ENCODE assay signal across 8 mouse cellular contexts in genomic region chr7:79391883-79392649, GRCm38 (mm10). TPM values are rescaled to one million over a fixed set of nuclear protein-coding genes. Genes with fewer than 3 reads are reported as not detected.
DNase-seq lines count a peak whose midpoint lies in the region; ATAC-seq and TF ChIP-seq lines count a peak whose summit lies in the region.

Gene Fanci (plus strand): TSS chr7:79391929.

- no peaks in the 10 kb centered on the region for H3K36me3 ChIP-seq in embryonic facial prominence, embryonic 14.5 days (ENCODE audit: control insufficient read depth, insufficient read depth, low read length)
- H3K36me3 ChIP-seq in heart, adult 2 months (ENCODE audit: control insufficient read depth, insufficient read depth, low read length): no peaks in the 10 kb centered on the region
- no peaks in the 10 kb centered on the region for H3K36me3 ChIP-seq in limb, embryonic 13.5 days
- H3K36me3 ChIP-seq in midbrain, embryonic 16.5 days (ENCODE audit: control insufficient read depth, insufficient read depth, low read length): no peaks in the 10 kb centered on the region

- TF ChIP-seq POLR2A in heart, adult 2 months (IDR thresholded peaks at IDR 0.05; ENCODE audit: insufficient read depth, low read depth, low read length): peak; percentile 58

- H3K9me3 ChIP-seq in embryonic facial prominence, embryonic 14.5 days (ENCODE audit: control insufficient read depth, low read length): no peaks in the 10 kb centered on the region
- no peaks in the 10 kb centered on the region for H3K9me3 ChIP-seq in limb, embryonic 13.5 days
- H3K9me3 ChIP-seq in midbrain, embryonic 16.5 days (replicated peaks; ENCODE audit: control insufficient read depth, low read length, poor library complexity, severe bottlenecking): no peaks in the 10 kb centered on the region

- no peaks in the 10 kb centered on the region for H3K27me3 ChIP-seq in embryonic facial prominence, embryonic 14.5 days (replicated peaks; ENCODE audit: control insufficient read depth, insufficient read depth, low read length)
- no peaks in the 10 kb centered on the region for H3K27me3 ChIP-seq in heart, adult 2 months (ENCODE audit: control insufficient read depth, insufficient read depth, low read length)
- no peaks in the 10 kb centered on the region for H3K27me3 ChIP-seq in limb, embryonic 13.5 days
- no peaks in the 10 kb centered on the region for H3K27me3 ChIP-seq in midbrain, embryonic 16.5 days (ENCODE audit: control insufficient read depth, insufficient read depth, low read depth, low read length)

- intact Hi-C loops in heart, adult 2 months (cut with DNase I): loop anchor here (2.0 kb wide), 1 partner anchor 73 kb away; no protein-coding TSS in a partner anchor

- H3K79me2 ChIP-seq in heart, adult 2 months (replicated peaks; ENCODE audit: control insufficient read depth, insufficient read depth, low read length): no peaks in the 10 kb centered on the region

- ATAC-seq in embryonic facial prominence, embryonic 14.5 days (ENCODE audit: low read depth): peak; percentile 95
- ATAC-seq in limb, embryonic 13.5 days (ENCODE audit: low FRiP score, low read depth): peak; percentile 92
- ATAC-seq in midbrain, embryonic 16.5 days: peak; percentile 97

- H3K4me3 ChIP-seq in embryonic facial prominence, embryonic 14.5 days (ENCODE audit: low read depth, low read length): peak within 1 kb of the TSS; percentile 53
- H3K4me3 ChIP-seq in heart, adult 2 months: peak within 1 kb of the TSS; percentile 58
- H3K4me3 ChIP-seq in limb, embryonic 13.5 days: peak within 1 kb of the TSS; percentile 57
- peak within 1 kb of the TSS; percentile 53 for H3K4me3 ChIP-seq in midbrain, embryonic 16.5 days (ENCODE audit: low read depth, low read length)

- H3K4me2 ChIP-seq in embryonic facial prominence, embryonic 14.5 days (ENCODE audit: low read depth, low read length): peak within 1 kb of the TSS; percentile 90
- H3K4me2 ChIP-seq in limb, embryonic 13.5 days (replicated peaks): peak within 1 kb of the TSS; percentile 96
- H3K4me2 ChIP-seq in midbrain, embryonic 16.5 days (ENCODE audit: low read length): peak within 1 kb of the TSS; percentile 93

- TF ChIP-seq EP300 in heart, adult 2 months (IDR thresholded peaks at IDR 0.05; ENCODE audit: insufficient read depth, low read depth, low read length): 0 out of 2 replicates have a peak, but pooled peaks have one; percentile 34

- H3K27ac ChIP-seq in embryonic facial prominence, embryonic 14.5 days (replicated peaks; ENCODE audit: low read depth, low read length): peak within 1 kb of the TSS; percentile 87
- peak within 1 kb of the TSS; percentile 89 for H3K27ac ChIP-seq in heart, adult 2 months
- peak within 1 kb of the TSS; percentile 85 for H3K27ac ChIP-seq in limb, embryonic 13.5 days
- H3K27ac ChIP-seq in midbrain, embryonic 16.5 days (ENCODE audit: low read length): peak within 1 kb of the TSS; percentile 88

- H3K4me1 ChIP-seq in embryonic facial prominence, embryonic 14.5 days (ENCODE audit: control insufficient read depth, insufficient read depth, low read length): peaks cover 4% of the 10 kb centered on the region; the same call in 1 of the 2 replicates
- H3K4me1 ChIP-seq in heart, adult 2 months (ENCODE audit: control insufficient read depth, insufficient read depth, low read length): peaks cover 1% of the 10 kb centered on the region; the same call in 1 of the 2 replicates
- peaks cover 18% of the 10 kb centered on the region for H3K4me1 ChIP-seq in limb, embryonic 13.5 days
- H3K4me1 ChIP-seq in midbrain, embryonic 16.5 days (ENCODE audit: control insufficient read depth, insufficient read depth, low read length): peaks cover 8% of the 10 kb centered on the region

- H3K9ac ChIP-seq in embryonic facial prominence, embryonic 14.5 days (ENCODE audit: low read depth, low read length): peak within 1 kb of the TSS; percentile 69
- H3K9ac ChIP-seq in heart, adult 2 months (ENCODE audit: low read depth, low read length): peak within 1 kb of the TSS; percentile 83
- peak within 1 kb of the TSS; percentile 72 for H3K9ac ChIP-seq in limb, embryonic 13.5 days
- H3K9ac ChIP-seq in midbrain, embryonic 16.5 days (ENCODE audit: low read depth, low read length): peak within 1 kb of the TSS; percentile 68

- TF ChIP-seq CTCF in heart, adult 2 months (IDR thresholded peaks at IDR 0.05): 0 out of 2 replicates have a peak, but pooled peaks have one; percentile 7

- WGBS in embryonic facial prominence, embryonic 14.5 days: under 1% methylated on average over 34 of the region's 44 CpGs
- under 1% methylated on average over 42 of the region's 44 CpGs for WGBS in heart, adult 2 months
- under 1% methylated on average over 44 of the region's 44 CpGs for WGBS in limb, embryonic 13.5 days
- under 1% methylated on average over 44 of the region's 44 CpGs for WGBS in midbrain, embryonic 16.5 days

- DNase-seq in 3T3-L1 (ENCODE audit: low read depth, low spot score): peak; percentile 92
- DNase-seq in adrenal gland, postnatal 4 days (ENCODE audit: low spot score in 2 of 2): peak; percentile 82 to 84
- peak; percentile 97 for DNase-seq in embryonic facial prominence, embryonic 14.5 days (ENCODE audit: low spot score)
- peak; percentile 94 to 97 for DNase-seq in heart, adult 2 months
- peak; percentile 92 to 94 for DNase-seq in kidney, adult 8-10 months
- peak; percentile 97 to 99 for DNase-seq in spleen, postnatal 10 days (ENCODE audit: low spot score in 2 of 2)

RNA-seq across cellular contexts. Expression of gene Fanci, which starts in this region (rescaled TPM):
- 1 to 10 TPM; 4.7 to 5.0 TPM for total RNA-seq in adrenal gland, postnatal 4 days (2021)
- polyA plus RNA-seq in embryonic facial prominence, embryonic 14.5 days (2014; fragmentation: Nextera tagmentation; extraction: Ambion mirVana): 8.2 and 8.3 TPM in 2 replicates
- under 1 TPM; 0.08 to 0.34 TPM for total RNA-seq in heart, adult 2 months (2021)
- polyA plus RNA-seq in heart, adult 2 months (2012; rRNA removed): 0.23 and 0.56 TPM in 2 replicates
- polyA plus RNA-seq in limb, embryonic 13.5 days (2015; fragmentation: Nextera tagmentation; extraction: Ambion mirVana): 8.4 and 10.0 TPM in 2 replicates
- polyA plus RNA-seq in midbrain, embryonic 16.5 days (2015; fragmentation: Nextera tagmentation; extraction: Ambion mirVana): 1.7 and 1.9 TPM in 2 replicates

Comparison
In these comparisons a context has a peak if more than half of its experiments do, and no peak if none do; other contexts are left out.
1. Peak in every context shown above with its lines: DNase-seq, ATAC-seq, H3K4me3 ChIP-seq and H3K27ac ChIP-seq.
2. RNA of gene Fanci (total RNA-seq): 4.7 to 5.0 TPM in adrenal gland, postnatal 4 days; 0.08 to 0.34 TPM in heart, adult 2 months; every median in the first group is over 4 times any median in the second.
3. Peak in DNase-seq, H3K4me3 ChIP-seq, H3K27ac ChIP-seq and H3K9ac ChIP-seq in heart, adult 2 months; RNA of the gene not detected or under 1 TPM.